Mouse (Mus musculus) left cerebral cortex, adult 8-10 months (tissue): ENCODE results near the gene Aff3. TPM values are rescaled to one million over a fixed set of nuclear protein-coding genes. Genes with fewer than 3 reads are reported as not detected.

ENCODE experiments used
- DNase-seq, 2 experiments: peaks; one replicate each; pipeline ENCODE4 v3.0.0; 2022; ENCODE audit warnings: low spot score in 2 of 2
- total RNA-seq, 4 experiments: library from RNA; stranded (reverse); gene quantifications; 2 replicates each; pipeline ENCODE4 v1.2.4; 2022

The Aff3 gene
- total RNA-seq, 4 experiments from 2014 or later: 96.9 to 118 (median 107) TPM

DNA sequence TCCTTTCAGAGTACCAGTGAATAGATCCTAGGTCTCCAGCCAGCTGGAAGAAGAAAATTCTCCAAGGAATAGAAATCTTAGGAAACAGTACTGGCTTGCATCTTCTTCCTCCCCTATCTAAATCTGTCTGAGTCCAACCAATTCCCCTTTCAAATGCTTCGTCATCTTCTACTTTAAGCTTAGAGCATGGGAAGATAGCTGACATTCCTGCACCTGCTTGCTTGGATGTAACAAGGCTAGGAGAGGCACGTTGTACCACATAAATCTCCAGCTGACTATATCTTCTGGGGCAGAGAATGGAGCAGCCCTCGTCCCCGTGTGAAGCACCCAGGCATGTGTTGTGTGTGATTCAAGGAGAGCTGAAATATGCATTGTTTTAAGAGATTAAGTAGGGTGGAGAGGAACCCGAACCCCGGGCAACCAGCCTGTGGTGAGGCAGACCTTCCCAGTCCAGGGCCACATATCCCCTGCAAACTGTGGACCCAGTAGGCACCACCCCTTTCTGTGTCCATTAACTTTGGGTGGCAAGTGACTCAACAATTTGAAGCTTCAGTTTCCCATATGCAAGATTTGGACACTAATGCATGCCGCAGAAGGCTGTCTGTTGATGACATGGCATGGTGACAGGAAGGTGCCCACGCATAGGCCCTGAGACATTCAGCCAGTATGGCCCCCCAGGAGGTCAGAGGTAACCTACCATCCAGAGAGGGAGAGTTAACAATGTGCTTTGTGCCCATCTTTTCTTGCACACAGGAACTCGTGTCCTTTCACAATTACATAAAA lies 424.1 kb downstream of the Aff3 start:
- DNase-seq: no peak

DNA sequence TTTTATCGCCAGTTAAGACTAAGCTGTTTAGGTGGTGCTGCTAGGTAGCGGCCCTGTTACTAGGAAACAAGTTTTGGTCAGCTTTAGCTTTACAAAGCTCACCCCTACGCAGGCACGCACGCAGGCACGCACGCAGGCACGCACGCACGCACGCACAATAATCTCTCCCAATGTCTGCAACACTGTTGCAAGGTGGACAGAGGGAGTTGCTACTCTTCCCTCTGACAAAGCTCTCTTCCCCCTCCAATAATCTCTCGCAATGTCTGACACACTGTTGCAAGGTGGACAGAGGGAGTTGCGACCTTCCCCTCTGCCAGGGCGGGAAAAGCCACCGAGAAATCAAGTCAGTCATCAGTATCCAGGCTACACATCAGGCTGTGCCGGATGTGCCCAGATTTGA lies 425.2 kb downstream of the Aff3 start:
- DNase-seq: no peak

DNA sequence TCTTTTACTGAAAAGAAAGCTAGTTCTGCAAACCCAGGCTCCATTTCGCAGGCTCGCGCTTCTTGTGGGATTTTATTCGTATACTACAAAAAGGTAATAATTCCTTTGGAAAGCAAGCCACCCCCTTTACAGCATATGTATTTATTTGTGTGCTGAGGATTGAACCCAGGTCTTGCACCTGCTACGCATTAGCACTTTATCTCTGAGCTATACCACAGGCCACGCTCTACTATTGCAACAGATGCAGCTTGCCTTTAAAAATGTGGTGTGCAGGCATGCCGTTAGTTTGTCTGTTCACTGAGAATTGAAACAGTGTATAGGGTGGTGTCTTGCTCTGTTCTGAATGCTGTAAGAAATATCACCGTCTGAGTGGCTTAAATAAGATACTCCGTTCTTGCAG lies 426.9 kb downstream of the Aff3 start:
- DNase-seq: no peak

DNA sequence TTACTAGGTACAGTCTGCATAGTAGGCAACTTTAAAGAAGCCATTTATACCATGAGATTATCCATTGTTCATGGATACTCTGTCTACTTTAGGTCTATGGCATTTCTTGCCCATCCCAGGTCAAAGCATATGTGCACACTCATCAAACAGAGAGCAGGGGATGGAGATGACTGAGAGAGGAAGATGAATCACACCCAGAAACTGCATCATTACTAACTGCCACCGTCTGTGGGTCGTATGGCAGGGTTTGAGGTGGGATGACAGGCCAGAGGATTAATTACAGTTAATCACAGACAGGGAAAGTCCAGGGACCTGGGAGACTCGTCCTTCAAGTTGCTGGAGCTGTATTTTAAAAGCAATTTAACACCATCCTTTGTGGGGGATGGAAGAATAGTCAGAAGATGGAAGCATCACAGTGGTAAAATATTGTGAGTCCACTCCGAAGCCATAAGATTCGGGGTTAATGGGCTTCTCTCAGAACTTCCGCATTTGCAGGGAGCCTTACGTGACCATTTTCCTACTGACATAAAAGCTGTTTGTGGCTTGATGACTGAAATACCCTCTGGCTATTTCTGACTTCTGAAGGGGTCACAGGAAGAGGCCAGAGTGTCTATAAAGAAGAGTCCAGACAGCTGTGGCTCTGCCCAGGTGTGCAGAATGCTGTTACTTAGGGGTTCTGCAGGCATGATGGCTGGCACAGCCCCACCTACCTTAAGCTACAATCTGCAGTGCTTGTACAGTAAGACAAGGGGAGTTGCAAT lies 427.5 kb downstream of the Aff3 start:
- DNase-seq: no peak

DNA sequence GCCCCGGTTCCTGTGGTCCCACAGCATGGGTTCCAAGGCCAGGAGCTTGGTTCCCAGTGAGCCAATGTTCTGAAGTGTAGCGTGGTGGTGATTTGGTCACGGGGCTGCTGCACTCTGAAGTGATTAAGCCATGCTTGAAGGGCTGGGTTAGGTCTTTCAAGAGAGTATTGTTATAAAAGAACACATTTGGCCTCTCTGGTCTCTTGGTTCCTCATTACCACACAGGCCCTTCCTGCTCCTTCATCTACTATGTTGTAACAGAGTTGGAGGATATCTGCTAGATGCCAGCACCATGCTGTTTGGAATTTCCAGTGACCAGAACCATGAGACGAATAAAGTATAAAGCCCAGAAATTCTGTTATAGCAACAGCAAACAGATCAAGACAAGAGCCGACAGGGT lies 431.6 kb downstream of the Aff3 start:
- DNase-seq: no peak

DNA sequence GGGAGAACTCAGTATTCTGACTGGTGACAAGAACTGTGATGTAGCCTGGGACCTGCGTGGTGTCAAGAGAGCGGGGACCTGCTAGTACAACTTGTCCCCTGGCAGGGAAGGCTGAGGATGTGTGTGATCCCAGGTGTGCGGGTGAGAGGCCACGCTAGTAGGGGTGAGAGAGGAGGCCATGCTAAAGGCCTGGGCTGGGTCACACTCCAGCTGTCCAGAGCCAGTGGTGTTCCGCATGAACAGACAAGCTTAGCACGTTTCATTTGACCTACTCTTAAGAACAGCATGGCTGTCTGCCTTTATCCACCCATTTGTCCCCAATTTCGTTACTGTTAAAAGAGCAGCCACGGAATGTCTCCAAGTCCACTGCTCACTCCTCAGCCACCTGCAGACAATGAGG lies 434.7 kb downstream of the Aff3 start:
- DNase-seq: no peak

DNA sequence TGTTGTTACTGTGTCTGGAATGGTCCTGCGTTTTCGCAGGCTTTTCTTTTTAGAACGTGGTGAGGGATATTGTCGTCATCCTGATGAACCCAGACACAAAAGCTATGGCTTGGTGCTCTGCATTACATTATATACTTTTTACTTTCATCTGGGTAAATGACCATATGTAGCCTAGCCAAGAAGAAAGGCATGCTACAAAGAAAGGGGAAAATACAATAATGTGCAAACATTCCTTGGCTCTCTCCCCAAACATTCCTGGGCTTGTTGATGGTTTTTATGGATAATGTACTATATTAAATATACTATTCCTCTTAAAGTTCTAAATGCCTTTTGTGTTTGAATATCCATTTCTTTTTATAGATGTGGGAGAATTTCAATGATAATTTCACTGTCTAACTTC lies 435.9 kb downstream of the Aff3 start:
- no peak for DNase-seq

DNA sequence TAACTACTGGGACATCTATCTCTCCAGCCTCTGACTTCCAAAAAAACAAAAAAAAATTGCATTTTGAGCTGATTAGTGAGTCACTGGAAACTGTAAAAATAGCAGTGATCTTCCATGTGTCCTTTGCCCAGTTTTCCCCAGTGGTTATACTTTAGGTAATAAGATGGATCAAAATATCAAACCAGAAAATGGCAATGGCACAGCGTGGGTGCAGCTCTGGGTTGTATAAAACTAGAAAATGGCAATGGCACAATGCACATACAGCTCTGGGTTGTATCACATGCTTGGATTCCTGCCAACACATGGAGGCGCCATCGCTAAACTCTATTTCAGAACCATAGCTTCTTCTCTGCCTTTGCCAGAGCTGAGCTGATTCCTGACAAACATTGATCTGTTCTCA lies 439.6 kb downstream of the Aff3 start:
- DNase-seq: no peak

DNA sequence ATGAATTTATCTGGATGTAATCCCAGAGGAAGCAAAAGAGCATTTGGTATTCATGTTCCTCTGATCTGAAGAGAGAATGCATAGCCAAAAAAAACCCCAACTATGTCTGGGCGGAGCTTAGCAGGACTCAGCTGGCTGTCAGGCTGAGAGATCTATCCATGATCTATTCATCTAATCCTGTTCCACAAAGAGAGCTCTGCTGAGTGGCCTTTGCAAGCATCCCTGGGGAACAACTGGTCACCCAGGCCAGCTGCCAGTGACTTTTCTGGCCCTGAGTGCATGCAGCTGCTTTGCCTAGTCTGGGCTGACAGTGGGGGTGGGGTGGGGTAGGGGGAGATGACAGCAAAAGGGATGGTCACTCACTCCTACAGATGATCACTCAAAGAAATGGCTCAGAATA lies 442.6 kb downstream of the Aff3 start:
- no peak for DNase-seq

DNA sequence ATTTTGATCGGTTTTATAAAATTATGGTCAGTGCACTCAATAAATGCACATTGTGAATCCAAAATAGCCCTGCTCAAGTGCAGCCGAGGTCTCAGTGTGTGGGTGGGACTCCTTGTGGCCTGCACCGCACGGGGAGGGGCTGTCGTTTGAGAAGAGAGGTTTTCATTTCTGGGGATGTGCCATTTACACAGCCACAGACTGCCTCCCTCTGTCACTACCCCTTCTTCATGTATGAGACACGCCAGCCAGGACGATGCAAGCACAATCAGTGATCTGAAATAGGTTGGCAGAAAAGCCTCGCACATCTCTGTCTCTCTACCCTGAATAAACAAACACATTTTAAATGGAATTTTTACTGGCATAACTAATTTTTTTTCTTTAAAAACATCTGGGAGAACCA lies 443.3 kb downstream of the Aff3 start:
- no peak for DNase-seq

DNA sequence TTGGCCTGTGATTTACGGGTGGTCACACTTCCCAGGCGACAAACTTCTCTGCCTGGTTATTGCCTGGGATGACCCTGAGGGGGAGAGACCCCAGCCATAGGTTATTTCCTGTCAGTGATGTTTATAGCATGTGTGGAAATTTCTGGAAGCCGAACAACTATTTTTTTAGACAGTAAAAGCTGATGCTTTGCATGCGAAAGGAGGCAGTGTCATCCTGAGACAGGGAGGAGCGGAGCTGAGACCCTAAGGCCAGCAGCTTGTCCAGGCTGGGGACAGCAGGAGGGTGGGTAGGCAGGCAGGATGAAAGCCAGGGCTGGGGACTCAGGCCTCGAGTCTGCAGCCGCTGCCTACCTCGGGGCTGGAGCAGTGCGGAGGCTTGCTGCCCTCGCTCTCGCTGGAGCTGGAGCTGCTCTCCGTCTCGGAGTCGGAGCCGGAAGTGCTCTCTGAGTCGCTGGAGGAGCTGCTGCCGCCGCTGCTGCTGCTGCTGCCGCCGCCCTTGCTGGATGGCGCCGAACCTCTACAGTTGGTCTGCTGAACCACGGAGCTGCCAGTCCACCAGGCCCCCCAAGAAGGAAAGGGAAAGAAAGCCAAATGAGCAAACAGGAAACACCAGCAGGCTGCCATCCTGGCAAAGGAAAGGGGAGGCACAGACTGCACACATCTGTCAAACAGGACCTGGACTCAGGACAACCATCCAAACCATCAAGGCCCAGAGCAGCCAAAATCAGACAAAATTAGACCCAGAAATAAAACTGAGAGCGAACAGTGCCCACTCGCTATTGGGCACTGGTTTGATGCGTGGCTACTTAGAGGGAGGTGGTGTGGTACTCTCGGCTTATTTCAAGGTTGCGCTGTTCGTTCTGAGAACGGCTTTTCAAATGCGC lies 446.6 kb downstream of the Aff3 start:
- DNase-seq: no peak

DNA sequence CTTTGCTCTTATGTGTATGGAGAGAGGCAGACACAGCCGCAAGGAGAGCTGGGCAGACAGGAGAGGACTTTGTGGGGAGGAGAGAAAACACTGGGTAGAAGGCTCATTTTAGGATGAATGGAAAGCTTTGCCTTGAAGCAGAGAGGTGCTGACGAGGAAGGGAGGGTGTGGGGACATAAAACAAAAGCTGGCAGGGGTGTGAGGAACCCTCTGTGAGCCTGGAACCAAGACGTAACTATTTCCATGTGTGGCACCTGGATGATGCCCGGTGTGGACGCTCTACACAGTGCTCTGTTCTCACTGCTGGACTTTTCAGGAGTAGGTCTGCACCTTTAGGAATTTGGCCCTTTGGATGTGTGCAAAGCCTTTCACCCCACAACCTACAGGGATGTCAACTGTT lies 447.7 kb downstream of the Aff3 start:
- no peak for DNase-seq

DNA sequence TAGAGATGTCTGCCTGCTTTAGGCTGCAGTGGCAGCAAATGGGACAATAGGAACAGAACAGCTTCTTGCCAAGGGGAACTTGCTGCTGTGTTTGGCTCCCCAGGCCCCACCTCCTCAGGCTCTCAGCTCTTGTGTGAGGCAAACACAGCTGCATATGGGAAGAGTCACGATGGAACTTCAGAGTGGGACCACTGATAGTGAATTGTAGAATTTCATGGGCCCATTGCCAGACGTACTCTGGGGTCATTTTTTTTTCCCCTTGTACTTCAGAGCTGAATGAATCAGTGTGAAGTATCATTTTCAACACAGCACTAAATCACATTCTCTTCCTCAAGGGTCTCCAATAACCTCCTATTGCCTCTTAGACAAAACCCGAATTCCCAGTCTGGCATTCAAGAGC lies 451.4 kb downstream of the Aff3 start:
- DNase-seq: no peak

DNA sequence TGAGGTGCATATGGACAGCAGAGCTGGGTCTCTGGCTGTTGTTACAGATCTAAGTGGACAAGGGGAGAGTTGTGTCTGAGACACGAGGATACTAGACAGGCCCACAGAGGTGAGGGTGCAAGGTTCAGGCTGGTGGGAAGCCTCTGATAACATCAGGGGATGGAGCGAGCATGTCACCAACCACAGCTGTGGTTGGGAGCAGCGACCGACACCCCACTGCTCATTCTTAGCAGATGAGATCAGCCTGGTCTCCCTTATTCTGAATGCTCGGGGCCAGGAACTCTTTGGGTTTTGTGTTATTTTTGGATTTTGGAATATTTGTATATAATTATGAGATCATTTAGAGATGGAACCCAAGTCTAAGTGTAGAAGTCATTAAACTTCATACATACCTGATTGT lies 452.4 kb downstream of the Aff3 start:
- no peak for DNase-seq

DNA sequence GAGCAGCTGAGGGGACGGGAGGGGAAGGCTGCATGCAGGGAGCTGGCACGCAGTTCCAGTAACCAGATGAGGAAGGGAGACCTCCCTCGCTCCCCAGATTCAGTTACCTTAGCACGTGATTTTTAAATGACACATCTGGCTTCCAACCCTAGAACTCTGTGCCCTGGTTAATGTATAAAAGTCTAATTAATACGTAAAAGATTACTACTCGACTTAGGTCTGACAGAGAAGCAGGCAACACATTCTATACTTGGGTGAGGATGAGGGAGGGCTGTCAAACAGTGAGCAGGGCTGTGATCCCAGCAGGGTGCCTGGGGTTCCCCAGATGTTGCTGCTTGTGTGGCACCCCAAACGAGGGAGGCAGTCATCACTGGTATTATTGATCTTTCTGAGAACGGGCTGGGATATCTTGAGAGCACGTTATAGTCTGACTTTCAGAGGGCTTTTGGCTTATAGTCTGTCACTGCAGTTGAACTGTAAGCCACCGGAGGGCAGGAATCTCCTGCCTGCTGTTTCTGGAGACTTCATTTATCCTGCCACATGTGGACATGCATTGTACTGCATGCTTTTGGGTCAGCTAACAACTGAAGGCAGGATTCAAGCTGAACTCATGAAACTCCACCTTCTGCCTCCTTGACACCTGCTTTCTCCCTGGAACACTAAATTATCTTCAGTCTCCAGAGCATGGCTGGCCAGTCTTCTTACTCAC lies 462.1 kb downstream of the Aff3 start:
- no peak for DNase-seq

DNA sequence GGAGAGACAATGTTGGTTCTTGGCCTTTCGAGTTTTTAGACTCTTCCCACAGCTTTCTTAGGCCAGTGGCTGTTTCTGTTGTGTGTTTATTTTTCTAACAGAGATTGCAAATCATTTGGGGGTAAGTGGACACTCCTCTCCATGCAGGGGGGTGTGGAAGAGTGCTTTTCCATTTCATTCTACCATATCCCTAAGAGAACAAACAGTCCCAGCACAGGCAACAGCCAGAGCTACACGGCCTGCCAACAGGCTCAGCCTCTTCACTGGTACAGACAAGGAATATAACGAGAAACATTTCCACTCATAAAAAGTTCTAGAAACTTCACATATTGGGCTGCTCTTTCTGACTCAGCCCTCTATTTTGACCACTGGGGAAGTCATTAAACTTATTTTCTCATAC lies 463.0 kb downstream of the Aff3 start:
- no peak for DNase-seq

DNA sequence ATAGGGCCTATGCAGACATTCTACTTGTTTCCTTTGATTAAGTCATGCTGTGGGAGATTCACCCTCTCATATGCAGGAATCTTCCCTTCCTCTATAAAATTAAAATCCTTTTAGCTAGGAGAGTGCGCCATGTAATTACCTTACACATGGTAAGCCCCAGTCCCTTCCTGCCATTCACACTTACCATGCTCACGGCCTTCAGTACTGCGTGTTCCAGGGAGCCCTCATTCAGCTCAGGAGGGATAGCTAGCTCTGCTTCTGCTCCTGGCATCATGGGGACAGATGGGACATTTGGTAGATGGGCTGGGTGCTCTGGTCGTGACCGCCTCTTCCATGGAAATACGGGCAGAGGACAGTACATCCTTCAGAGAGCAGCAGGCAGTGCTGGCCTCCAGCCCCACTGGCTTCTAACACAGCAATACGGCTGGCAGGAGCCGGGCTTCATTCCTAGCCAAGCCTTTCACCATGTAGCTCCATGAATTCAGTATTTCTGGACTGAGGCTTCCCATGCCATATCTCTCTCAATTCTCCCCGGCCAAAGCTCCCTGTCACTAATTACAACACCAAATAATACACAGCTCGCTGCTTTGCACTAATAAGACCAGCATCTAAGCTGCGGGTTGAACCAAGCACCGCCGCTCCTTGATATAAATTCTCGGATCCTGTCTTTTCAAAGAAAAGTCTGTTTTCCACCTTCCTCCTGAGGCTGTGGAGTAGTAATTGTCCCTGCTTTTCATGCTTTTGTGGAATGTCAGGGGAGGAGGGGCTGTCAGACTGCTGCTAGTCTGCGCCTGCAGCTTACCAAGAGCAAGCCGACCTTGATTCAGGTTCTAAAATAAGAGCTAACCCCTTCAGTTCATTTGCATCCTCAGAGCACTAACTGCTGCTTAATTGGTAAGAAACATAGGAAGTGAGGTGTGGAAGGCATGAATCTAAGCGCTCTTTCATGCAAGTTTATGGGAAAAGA lies 464.8 kb downstream of the Aff3 start:
- DNase-seq: no peak

DNA sequence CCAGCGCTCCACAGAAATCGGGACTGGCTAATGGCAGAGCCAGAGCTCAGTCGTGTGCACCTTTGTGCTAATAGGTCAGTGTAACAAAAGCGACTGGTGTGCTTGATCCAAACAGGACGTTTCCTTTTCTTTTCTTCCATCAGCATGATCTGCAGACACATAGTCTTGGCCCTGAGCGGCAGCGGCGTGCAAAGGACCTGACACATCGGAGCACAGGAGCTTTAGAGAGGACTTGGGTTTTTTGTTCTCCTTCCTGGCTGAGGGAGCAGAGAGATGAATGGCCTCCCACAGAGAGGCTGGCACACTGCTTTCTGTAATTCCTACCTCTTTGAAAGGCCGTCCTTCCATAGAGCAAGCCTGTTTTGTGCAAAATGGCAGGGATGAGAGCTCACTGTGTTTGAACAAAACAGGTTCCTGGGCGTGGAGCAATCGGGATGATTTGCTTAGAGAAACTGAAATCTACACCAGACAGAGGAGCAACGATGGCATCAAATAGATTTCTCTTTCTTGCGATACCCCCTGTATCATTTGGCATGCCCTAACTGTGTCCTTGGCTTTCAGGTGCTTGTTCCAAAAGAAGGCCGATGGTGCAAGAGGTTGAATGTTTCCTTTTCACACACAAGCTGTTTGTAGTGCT lies 466.2 kb downstream of the Aff3 start:
- no peak for DNase-seq

DNA sequence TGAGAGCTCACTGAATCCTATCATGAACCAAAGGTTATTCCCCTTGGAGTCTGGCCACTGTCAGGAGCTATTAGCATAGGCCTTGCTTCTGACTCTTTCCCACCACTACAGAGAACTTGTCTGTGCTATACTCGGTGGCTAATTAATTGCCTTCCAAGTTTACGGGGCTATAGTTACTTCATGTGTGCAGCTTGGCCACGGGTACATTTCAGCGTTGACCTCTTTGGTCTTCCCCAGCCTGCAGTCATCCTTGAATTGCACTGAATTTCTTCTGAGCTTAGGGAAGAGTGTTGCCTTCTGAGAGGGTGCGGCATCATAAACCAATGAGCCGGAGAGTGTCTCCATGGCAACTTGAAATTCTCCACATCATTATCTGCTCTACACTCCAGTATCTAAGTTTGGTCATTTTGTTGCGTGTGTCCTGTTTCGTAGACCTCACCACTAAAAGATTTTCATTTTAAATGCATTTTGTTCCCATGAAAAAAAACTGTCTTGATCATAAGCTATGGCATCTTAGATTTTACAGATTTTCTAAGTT lies 467.5 kb downstream of the Aff3 start:
- no peak for DNase-seq
